Mouse (Mus musculus) cortical plate, adult 2 months (tissue): ENCODE data around the gene Rgs12.

ENCODE experiments used
- CTCF ChIP-seq: fragments of 200-500 bp; IDR thresholded peaks from 2 replicates; pipeline ENCODE4 v1.5.1; 2011; ENCODE audit warnings: mild to moderate bottlenecking, control low read depth, low read length; ENCODE audit not compliant: insufficient read depth; ENCODE audit errors: extremely low read depth
- POLR2A ChIP-seq: fragments of 200-500 bp; IDR thresholded peaks from 2 replicates; pipeline ENCODE4 v1.6.1; 2011; ENCODE audit warnings: mild to moderate bottlenecking, low read length, control low read depth; ENCODE audit not compliant: insufficient read depth; ENCODE audit errors: extremely low read depth

DNA sequence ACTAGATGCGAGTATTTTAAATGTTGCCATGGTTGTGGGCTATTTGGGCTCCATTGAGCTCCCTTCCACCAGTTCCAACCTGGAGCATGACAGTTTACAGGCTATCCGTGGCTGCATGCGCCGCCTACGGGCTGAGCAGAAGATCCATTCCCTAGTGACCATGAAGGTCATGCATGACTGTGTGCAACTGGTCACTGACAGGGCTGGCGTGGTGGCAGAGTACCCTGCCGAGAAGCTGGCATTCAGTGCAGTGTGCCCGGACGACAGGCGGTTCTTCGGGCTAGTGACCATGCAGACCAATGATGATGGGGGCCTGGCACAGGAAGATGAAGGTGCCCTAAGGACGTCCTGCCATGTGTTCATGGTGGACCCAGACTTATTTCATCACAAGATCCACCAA is 16.3 kb downstream of the Rgs12 start:
- TF ChIP-seq POLR2A (no peak), CTCF (no peak)
